Mouse (Mus musculus): ENCODE measurements at regions not wholly inside any gene's neighbourhood (a gene's known extent, or its start where the extent isn't known, plus 50 kb on each side); places are given as distances from the start of the nearest gene placed in this dataset.

DNA sequence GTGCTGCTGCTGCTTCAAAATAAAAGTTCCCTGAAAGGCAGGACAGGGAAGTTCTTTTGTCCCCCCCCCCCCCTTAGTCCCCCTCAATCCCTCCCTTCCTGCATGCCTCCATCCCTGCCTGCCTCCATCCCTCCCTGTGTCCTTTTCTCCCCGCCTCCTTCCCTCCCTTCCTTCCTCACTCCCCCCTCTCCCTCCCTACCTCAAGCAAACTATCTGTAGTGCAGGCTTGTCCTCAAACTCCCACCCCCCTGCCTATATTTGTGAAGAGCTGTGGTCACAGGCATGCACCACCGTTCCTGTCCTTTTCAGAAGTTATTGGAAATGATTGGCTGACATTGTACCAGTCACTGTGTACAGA, 1127.1 kb upstream of the Gulo start:
- no peak for DNase-seq

DNA sequence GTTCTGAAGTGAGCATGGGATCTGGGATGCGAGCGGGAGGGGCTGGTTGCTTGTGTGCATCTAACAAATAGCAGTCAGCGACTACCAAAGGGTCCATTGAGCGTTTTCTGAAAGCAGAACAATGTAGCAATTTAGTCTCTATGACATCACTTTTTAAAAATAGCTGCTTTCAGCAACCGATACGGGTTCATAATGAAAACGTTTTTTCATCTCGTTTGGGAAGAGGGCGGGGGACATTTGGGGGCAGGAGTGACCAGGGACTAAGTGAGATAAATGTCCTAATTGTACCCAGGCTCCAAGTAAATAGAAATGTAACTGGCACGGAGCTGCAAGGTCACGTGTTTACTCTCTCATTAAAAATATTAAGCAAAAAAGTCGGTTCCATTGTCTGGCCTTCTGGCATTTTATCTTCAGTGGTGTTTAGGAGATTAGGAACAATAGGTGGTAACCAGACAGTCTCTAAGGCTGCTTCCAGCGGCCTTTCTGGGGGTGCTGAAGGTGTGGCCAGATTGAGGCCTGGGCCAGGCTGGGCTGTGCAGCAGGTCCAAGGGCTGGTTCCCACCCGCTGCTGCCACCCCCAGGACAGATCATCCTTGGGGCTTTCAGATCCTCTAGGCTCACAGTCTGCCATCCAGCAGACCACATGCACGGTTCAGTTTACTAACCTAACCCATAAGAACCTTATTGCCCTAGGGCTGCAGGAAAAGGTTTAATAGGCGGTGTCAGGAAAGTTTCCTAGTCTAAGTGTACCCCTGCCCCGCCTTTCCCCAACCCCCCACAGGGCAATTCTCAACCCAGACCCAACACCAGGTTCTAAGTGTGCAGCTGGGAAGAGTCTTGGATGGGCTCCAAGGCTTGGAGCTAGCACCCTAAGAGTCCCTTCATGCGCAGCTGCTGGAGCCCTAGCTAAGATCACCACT, 1126.5 kb upstream of the Gulo start:
- peak; percentile 48 to 70 for DNase-seq

DNA sequence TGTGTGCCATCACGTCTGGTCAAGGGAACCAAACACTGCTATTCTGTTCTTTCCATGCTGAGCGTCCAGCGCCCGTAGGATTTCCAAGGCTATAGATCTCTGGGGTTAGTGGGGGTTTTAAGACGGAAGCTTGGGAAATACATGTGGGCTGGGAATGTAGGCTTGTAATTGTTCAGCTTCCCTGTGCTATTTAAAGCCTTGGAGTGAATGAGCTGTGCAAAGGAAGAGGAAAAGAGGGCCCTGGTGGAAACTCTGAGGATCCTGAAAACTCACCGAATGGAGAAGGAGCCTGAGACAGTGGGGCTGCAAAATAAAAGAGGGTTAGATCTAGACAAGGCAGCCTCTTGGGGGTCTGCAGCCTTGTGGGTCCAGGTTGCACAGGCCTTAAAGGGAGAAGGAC, 1124.2 kb upstream of the Gulo start:
- DNase-seq: no peak

DNA sequence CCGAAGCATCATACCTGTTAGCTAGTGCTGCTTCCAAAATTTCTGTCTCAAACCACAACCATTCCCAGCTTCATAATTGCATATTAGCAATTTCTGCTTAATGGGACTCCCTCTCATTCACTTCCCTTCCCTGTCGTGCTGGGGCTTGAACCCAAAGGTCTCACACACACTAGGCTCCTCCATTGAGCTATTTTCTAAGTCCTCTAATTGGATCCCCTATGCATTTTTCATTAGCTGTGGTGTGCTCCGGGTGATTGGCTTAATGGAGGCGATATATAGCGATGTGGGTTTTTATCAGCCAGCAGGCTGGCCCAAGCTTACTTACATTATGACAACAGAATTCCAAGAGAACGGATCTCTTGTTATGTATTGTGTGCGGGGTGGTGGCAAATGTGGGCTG, 1118.1 kb upstream of the Gulo start:
- no peak for DNase-seq

DNA sequence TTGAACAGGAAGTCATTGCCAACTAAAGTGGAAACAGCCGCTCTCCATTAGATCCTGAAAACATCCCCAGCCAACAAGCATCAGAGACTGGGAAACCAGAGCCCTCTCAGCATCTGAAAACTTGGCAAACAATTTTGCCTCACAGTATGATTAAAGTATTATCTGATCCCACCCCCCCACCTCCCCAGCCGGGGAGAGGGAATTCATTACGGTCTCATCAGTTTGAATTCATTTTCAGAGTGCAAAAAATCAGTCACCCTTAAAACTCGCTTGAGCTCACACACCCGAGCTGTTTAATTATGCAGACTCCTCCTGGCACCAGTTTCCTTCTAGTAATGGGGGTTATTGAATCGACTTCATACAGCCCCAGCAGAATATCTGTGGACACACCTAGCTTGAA, 1117.2 kb upstream of the Gulo start:
- DNase-seq: no peak

DNA sequence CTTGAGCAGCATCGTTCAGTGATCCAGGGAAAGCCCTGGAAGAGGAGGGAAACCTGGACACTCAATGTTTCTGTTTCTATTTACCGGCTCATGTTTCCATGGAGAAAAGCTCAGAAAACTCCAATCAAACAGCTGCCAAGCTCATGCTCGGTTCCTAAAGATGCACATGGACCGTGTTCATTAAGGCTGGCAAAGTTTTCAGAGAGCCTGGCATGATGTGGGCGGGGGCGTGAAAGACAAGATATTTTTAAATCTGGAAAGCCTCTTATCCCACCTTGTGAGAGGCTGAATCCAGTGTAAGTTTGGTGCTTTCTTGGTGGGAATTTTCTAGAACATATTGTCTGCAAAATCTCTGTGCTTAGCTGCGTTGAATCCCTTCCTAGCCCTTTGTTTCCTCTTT, 1114.3 kb upstream of the Gulo start:
- no peak for DNase-seq

All from kidney, adult 8-10 months (tissue).